Mouse (Mus musculus): ENCODE data around the gene Urgcp. TPM values are rescaled to one million over a fixed set of nuclear protein-coding genes. Genes with fewer than 3 reads are reported as not detected.

Gene Urgcp
- polyA plus RNA-seq, 1 experiment from 2014 or later = 10.2 TPM

DNA sequence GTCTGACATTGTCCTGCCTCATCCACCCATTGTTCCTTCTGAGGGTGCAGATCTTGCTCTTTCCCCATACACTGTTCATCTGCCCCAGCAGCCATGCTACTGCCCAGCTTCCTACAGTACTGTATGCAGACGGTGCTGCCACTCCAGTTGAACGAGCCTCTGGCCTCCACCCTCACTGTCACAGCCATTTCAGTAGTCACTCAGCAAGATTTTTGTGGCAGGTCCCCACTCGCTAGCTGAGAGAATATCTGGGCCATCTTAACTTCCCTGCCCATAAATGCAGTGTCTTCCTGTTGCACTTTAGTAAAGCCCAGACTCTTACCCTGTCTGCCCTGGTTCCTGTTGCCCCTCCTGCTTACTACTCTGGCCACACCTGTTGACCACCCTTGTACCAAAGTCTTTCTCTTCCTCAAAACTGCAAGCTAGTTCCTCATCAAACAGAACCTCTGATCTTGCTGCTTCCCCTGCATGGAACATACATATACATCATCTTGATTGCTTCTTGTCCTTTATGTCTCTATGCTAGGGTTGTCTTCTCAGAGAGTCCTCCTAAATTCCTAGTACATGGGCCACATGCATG, 27.7 kb upstream of the Urgcp start:
- ATAC-seq (ENCODE audit: insufficient number of reproducible peaks, low FRiP score, low TSS enrichment, low read depth) = no peak
- 83% methylated on average over 3 of the region's 3 CpGs for WGBS
- no peak overlapping the region for H3K9ac ChIP-seq (ENCODE audit: low read length)

DNA sequence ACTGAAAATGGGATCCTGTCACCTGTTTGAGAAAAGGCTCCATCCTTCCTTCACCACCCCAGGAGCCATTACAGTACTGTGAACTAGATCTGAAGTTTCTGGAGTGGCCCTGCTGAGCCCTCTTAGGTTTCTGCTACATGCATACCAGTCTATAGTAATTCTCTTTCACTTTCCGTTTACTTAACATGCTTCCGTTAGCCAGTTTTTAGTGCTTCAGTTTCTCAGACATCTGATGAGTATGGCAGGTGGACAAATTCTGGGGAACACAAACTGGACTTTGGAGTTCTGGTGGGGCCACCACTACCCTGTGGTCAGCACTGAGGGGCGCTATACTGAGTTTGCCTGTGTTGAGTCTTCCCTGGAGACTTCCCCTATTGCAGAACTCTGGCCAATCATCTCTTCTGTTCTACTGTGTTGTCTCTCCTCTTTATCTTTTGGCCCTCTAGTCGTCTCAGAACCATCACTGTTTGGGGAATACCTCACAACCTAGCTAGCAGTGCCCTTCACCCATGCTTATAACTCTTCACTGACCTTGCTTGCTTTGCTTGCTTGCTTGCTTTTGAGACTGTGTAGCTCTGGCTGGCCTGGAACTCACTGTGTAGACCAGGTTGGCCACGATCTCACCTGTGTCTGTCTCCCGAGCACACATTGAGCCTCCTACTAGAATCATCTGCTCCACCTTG, 27.0 kb upstream of the Urgcp start:
- 0 out of 2 replicates have a peak, but pooled peaks have one; percentile 4 for ATAC-seq (ENCODE audit: insufficient number of reproducible peaks, low FRiP score, low TSS enrichment, low read depth)

More for the DNA sequence above, 27.7 kb upstream of the Urgcp start:
- H3K4me1 ChIP-seq (ENCODE audit: control insufficient read depth, insufficient read depth, low read length) = peaks cover 3% of the 10 kb centered on the region; the same call in 1 of the 2 replicates
- H3K9me3 ChIP-seq (ENCODE audit: control insufficient read depth, low read length) = no peaks in the 10 kb centered on the region
- no peak for DNase-seq (ENCODE audit: low spot score)
- H3K36me3 ChIP-seq (ENCODE audit: control insufficient read depth, insufficient read depth, low read length) = peaks cover 10% of the 10 kb centered on the region; the same call in 1 of the 2 replicates
- H3K4me3 ChIP-seq (ENCODE audit: low read depth, low read length) = no peak overlapping the region
- H3K27me3 ChIP-seq (ENCODE audit: control insufficient read depth, insufficient read depth, low read length) = no peaks in the 10 kb centered on the region
- no peak overlapping the region for H3K27ac ChIP-seq (replicated peaks; ENCODE audit: low read depth, low read length)
- H3K4me2 ChIP-seq (ENCODE audit: low read depth, severe bottlenecking) = peak overlapping the region; percentile 80; the same call in 1 of the 2 replicates

DNA sequence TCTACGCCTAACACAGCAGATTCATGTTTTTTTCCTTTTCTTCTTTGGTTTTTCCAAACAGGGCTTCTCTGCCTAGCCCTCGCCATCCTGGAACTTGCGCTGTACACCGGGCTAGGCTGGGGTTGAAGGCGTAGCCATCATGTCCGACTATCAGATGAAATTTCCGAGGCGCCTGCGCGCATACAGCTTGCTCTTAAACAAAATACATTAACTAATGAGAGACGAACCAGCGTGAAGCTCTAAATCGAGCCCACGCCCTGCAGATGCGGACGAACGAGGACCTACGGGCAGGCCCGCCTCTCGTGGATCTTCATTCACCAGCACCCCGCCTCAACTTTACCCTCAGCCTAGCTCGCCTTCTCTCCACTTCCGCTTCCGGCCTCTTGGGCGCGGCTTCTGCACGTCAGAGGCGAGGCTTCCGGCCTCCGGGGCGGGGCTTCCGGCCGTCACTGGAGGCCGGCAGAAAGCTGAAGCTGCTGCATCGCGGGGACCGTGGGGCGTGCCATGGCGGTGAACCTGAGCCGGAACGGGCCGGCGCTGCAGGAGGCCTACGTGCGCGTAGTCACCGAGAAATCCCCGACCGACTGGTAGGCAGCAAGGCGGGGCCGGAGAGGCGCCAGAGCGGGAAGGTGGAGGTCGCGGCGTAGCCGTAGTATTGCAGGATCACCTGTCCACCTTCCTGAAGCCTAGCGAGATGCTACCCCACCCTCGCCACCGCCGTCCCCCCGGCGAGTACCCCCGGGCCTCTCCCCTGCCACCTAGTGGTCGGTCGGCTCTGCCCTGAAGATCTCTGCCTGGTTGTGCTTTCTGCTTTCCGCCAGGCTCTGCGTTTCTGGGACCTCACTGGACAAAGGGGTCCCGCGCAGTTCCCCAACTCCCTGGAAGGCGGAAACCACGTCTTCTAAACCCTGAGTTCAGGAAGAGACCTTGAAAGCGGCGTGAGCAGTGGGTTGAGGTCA, 26.2 kb upstream of the Urgcp start, which contains the start of gene Dbnl:
Gene Dbnl, plus strand, starts transcription at position 433 of the 959 bp plus-strand sequence.
- Histone ChIP-seq H3K27me3 (ENCODE audit: control insufficient read depth, insufficient read depth, low read length) (no peaks in the 10 kb centered on the region), H3K9ac (ENCODE audit: low read length) (peak within 1 kb of the TSS; percentile 81), H3K27ac (replicated peaks; ENCODE audit: low read depth, low read length) (peak within 1 kb of the TSS; percentile 77), H3K4me3 (ENCODE audit: low read depth, low read length) (peak within 1 kb of the TSS; percentile 74), H3K4me2 (ENCODE audit: low read depth, severe bottlenecking) (peak within 1 kb of the TSS; percentile 80), H3K9me3 (ENCODE audit: control insufficient read depth, low read length) (no peaks in the 10 kb centered on the region), H3K36me3 (ENCODE audit: control insufficient read depth, insufficient read depth, low read length) (peaks cover 8% of the 10 kb centered on the region; the same call in 1 of the 2 replicates), H3K4me1 (ENCODE audit: control insufficient read depth, insufficient read depth, low read length) (peaks cover 3% of the 10 kb centered on the region; the same call in 1 of the 2 replicates)
- ATAC-seq (ENCODE audit: insufficient number of reproducible peaks, low FRiP score, low TSS enrichment, low read depth) (peak; percentile 93), DNase-seq (ENCODE audit: low spot score) (peak; percentile 96)
- under 1% methylated on average over 69 of the region's 74 CpGs for WGBS

More for the DNA sequence above, 27.0 kb upstream of the Urgcp start:
- no peak for DNase-seq (ENCODE audit: low spot score)
- H3K27ac ChIP-seq (replicated peaks; ENCODE audit: low read depth, low read length) = peak overlapping the region; percentile 77; the same call in 1 of the 2 replicates
- peaks cover 10% of the 10 kb centered on the region; the same call in 1 of the 2 replicates for H3K36me3 ChIP-seq (ENCODE audit: control insufficient read depth, insufficient read depth, low read length)
- WGBS = 77% methylated on average over 6 of the region's 6 CpGs
- H3K4me3 ChIP-seq (ENCODE audit: low read depth, low read length) = peak overlapping the region; percentile 74
- peak overlapping the region; percentile 80 for H3K4me2 ChIP-seq (ENCODE audit: low read depth, severe bottlenecking)
- no peaks in the 10 kb centered on the region for H3K27me3 ChIP-seq (ENCODE audit: control insufficient read depth, insufficient read depth, low read length)
- no peaks in the 10 kb centered on the region for H3K9me3 ChIP-seq (ENCODE audit: control insufficient read depth, low read length)
- H3K4me1 ChIP-seq (ENCODE audit: control insufficient read depth, insufficient read depth, low read length) = peaks cover 3% of the 10 kb centered on the region; the same call in 1 of the 2 replicates
- H3K9ac ChIP-seq (ENCODE audit: low read length) = peak overlapping the region; percentile 81

DNA sequence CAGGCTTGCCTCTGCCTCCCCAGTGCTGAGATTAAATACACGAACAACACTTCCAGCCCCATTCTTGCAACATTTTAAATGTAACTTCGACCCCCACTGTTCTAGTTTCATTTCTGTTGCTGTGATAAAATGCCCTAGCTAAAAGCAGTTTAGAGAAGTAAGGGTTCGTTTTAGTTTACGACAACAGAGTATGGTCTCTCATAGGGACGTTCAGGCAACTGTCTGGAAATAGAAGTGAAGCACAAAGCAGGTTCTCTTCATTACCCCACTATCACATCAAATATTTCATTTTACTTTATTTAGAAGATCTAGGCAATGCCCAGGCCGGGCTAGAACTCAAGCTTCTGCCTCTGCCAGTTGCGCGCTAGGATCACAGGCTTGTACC, 25.5 kb upstream of the Urgcp start:
- ATAC-seq (ENCODE audit: insufficient number of reproducible peaks, low FRiP score, low TSS enrichment, low read depth) (no peak), DNase-seq (ENCODE audit: low spot score) (no peak)
- H3K36me3 ChIP-seq (ENCODE audit: control insufficient read depth, insufficient read depth, low read length) = peaks cover 7% of the 10 kb centered on the region; the same call in 1 of the 2 replicates
- H3K9me3 ChIP-seq (ENCODE audit: control insufficient read depth, low read length) = no peaks in the 10 kb centered on the region
- H3K9ac ChIP-seq (ENCODE audit: low read length) = peak overlapping the region; percentile 81
- H3K4me1 ChIP-seq (ENCODE audit: control insufficient read depth, insufficient read depth, low read length) = peaks cover 3% of the 10 kb centered on the region; the same call in 1 of the 2 replicates
- peak overlapping the region; percentile 74 for H3K4me3 ChIP-seq (ENCODE audit: low read depth, low read length)
- peak overlapping the region; percentile 77 for H3K27ac ChIP-seq (replicated peaks; ENCODE audit: low read depth, low read length)
- H3K4me2 ChIP-seq (ENCODE audit: low read depth, severe bottlenecking) = peak overlapping the region; percentile 80
- WGBS = 36% methylated on average over 8 of the region's 8 CpGs
- H3K27me3 ChIP-seq (ENCODE audit: control insufficient read depth, insufficient read depth, low read length) = no peaks in the 10 kb centered on the region

DNA sequence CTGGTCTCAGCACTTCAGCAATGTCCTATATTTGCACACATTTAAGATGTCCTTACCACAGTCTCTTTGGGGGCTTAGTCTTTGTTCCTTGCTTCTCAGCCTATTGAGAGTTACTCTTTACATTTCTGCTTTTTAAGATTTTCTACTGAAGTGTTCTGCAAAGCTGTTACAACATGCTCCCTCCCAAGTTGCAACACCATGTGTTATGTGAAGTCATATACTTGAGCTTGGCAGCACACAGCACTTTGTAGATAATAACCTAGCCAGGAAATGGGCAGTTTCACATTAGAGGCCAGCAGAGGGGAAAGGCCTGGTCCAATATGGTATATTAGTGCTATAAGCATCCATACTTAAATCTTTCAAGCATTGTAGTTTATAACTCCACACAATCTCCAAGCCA, 23.6 kb upstream of the Urgcp start:
- DNase-seq (ENCODE audit: low spot score) (no peak), ATAC-seq (ENCODE audit: insufficient number of reproducible peaks, low FRiP score, low TSS enrichment, low read depth) (no peak)
- Histone ChIP-seq H3K9me3 (ENCODE audit: control insufficient read depth, low read length) (no peaks in the 10 kb centered on the region), H3K4me1 (ENCODE audit: control insufficient read depth, insufficient read depth, low read length) (peaks cover 3% of the 10 kb centered on the region; the same call in 1 of the 2 replicates), H3K27me3 (ENCODE audit: control insufficient read depth, insufficient read depth, low read length) (no peaks in the 10 kb centered on the region), H3K4me3 (ENCODE audit: low read depth, low read length) (no peak overlapping the region), H3K9ac (ENCODE audit: low read length) (no peak overlapping the region), H3K36me3 (ENCODE audit: control insufficient read depth, insufficient read depth, low read length) (no peaks in the 10 kb centered on the region; the same call in 1 of the 2 replicates), H3K27ac (replicated peaks; ENCODE audit: low read depth, low read length) (no peak overlapping the region), H3K4me2 (ENCODE audit: low read depth, severe bottlenecking) (no peak overlapping the region)

DNA sequence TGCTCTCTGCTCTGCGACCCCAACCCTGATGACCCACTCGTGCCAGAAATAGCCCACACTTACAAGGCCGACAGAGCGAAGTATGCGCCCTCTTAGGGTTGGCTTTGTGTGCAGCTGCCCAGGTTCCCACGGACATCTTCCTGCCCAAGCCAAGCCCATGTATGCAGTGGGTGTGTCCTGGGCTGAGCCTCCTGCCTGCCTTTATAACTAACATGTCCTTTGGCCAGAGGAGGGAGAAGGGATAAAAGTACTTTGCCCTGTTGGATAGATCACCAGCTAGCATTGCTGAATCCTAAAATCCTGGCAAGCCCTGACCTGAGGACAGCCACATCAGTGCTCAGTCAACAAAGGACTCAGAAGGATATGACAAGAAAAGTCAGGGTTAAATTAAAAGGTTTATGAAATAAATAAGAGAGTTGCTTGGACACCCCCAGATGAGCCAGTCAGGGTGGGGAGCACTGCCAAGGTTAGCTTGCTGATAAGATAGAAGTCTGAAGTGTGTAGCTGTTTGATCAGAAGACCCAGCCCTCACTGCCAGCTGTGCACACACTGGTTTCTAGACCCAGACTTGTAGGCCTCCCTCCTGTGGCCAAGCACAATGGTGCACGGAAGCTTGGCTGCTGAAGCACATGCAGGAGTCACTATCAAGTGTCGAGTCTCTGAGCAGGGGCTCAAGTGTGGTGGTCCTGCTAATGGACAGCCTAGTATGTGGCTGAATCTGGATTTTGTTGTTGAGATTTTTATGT, 20.2 kb upstream of the Urgcp start:
- 78% methylated on average over 8 of the region's 8 CpGs for WGBS
- H3K4me3 ChIP-seq (ENCODE audit: low read depth, low read length) = no peak overlapping the region
- H3K27ac ChIP-seq (replicated peaks; ENCODE audit: low read depth, low read length) = no peak overlapping the region
- no peaks in the 10 kb centered on the region for H3K27me3 ChIP-seq (ENCODE audit: control insufficient read depth, insufficient read depth, low read length)
- H3K9ac ChIP-seq (ENCODE audit: low read length) = no peak overlapping the region
- H3K36me3 ChIP-seq (ENCODE audit: control insufficient read depth, insufficient read depth, low read length) = no peaks in the 10 kb centered on the region
- DNase-seq (ENCODE audit: low spot score) (no peak), ATAC-seq (ENCODE audit: insufficient number of reproducible peaks, low FRiP score, low TSS enrichment, low read depth) (no peak)
- H3K4me1 ChIP-seq (ENCODE audit: control insufficient read depth, insufficient read depth, low read length) = no peaks in the 10 kb centered on the region
- H3K4me2 ChIP-seq (ENCODE audit: low read depth, severe bottlenecking) = no peak overlapping the region
- H3K9me3 ChIP-seq (ENCODE audit: control insufficient read depth, low read length) = no peaks in the 10 kb centered on the region

DNA sequence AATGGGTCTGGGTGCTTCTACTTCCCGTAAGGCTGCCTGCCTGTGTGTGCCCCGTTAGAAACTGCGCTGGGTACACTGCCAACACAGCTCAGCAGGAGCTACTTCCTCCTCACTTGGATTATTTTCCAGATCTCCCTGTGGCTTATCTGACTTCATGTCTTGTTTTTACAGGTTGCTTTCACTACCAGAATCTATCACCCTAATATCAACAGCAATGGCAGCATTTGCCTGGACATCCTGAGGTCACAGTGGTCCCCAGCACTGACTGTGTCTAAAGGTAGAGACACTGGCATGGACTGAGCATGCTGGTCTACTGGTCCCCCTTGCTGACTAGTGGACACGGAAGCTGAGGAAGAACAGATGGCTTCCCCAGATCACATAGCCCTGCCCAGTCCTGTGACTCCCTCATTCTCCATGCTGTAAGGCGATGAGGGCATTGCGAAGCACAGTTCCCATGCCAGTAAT, 17.9 kb upstream of the Urgcp start:
- DNase-seq (ENCODE audit: low spot score) (no peak), ATAC-seq (ENCODE audit: insufficient number of reproducible peaks, low FRiP score, low TSS enrichment, low read depth) (no peak)
- Histone ChIP-seq H3K36me3 (ENCODE audit: control insufficient read depth, insufficient read depth, low read length) (no peaks in the 10 kb centered on the region), H3K4me3 (ENCODE audit: low read depth, low read length) (no peak overlapping the region), H3K9me3 (ENCODE audit: control insufficient read depth, low read length) (no peaks in the 10 kb centered on the region), H3K9ac (ENCODE audit: low read length) (no peak overlapping the region), H3K27me3 (ENCODE audit: control insufficient read depth, insufficient read depth, low read length) (no peaks in the 10 kb centered on the region), H3K4me1 (ENCODE audit: control insufficient read depth, insufficient read depth, low read length) (no peaks in the 10 kb centered on the region), H3K4me2 (ENCODE audit: low read depth, severe bottlenecking) (no peak overlapping the region), H3K27ac (replicated peaks; ENCODE audit: low read depth, low read length) (no peak overlapping the region)
- WGBS = 90% methylated on average over 6 of the region's 6 CpGs

Measured in limb, embryonic 11.5 days (tissue).